In genomic region chr15:77817417-77817816, GRCm38 (mm10) we compare ENCODE assay signal across 7 mouse cellular contexts. TPM values are rescaled to one million over a fixed set of nuclear protein-coding genes. Genes with fewer than 3 reads are reported as not detected.
DNase-seq lines count a peak whose midpoint lies in the region; ATAC-seq and TF ChIP-seq lines count a peak whose summit lies in the region.

No protein-coding gene starts in this region.

- H3K4me2 ChIP-seq in kidney, embryonic 15.5 days = no peak overlapping the region
- no peak overlapping the region for H3K4me2 ChIP-seq in liver, embryonic 12.5 days

- peaks cover 90% of the 10 kb centered on the region for H3K4me1 ChIP-seq in kidney, embryonic 15.5 days
- peaks cover 26 to 53% of the 10 kb centered on the region in 2 experiments for H3K4me1 ChIP-seq in ES-E14 (ENCODE audit: control insufficient read depth in 2 of 2, insufficient read depth in 2 of 2, low read length in 2 of 2, poor library complexity in 1 of 2)
- H3K4me1 ChIP-seq in embryonic facial prominence, embryonic 10.5 days = peaks cover 88% of the 10 kb centered on the region
- H3K4me1 ChIP-seq in liver, embryonic 12.5 days = peaks cover 92% of the 10 kb centered on the region

- intact Hi-C loops in left cerebral cortex, postnatal 36 days (cut with DNase I) = no loop called here

- WGBS in kidney, embryonic 15.5 days = 56% methylated on average over 7 of the region's 7 CpGs
- WGBS in embryonic facial prominence, embryonic 10.5 days = 68% methylated on average over 7 of the region's 7 CpGs
- WGBS in liver, embryonic 12.5 days (ENCODE audit: insufficient replicate concordance) = 60% methylated on average over 7 of the region's 7 CpGs

- H3K9ac ChIP-seq in kidney, embryonic 15.5 days = peak overlapping the region; percentile 27; the same call in 1 of the 2 replicates
- peak overlapping the region; percentile 23; the same call in 1 of the 2 replicates for H3K9ac ChIP-seq in ES-E14 (ENCODE audit: insufficient read depth, low read depth, low read length, poor library complexity, severe bottlenecking)
- H3K9ac ChIP-seq in liver, embryonic 12.5 days = no peak overlapping the region

- peak overlapping the region; percentile 70 for H3K27ac ChIP-seq in kidney, embryonic 15.5 days
- no peak overlapping the region for H3K27ac ChIP-seq in ES-E14 (ENCODE audit: insufficient read depth, low read depth, low read length, poor library complexity, severe bottlenecking)
- peak overlapping the region; percentile 66 for H3K27ac ChIP-seq in embryonic facial prominence, embryonic 10.5 days (replicated peaks)
- peak overlapping the region; percentile 20; the same call in 1 of the 2 replicates for H3K27ac ChIP-seq in liver, embryonic 12.5 days

- no peak for DNase-seq in kidney, postnatal 25 days
- no peak for DNase-seq in ES-E14 (ENCODE audit: low read depth, low spot score)
- DNase-seq in embryonic facial prominence, embryonic 10.5 days (ENCODE audit: low spot score) = no peak
- DNase-seq in left cerebral cortex, adult 8-10 months (ENCODE audit: low spot score in 2 of 2) = no peak
- DNase-seq in left cerebral cortex, postnatal 36 days (ENCODE audit: low spot score in 2 of 2) = no peak

- in situ Hi-C loops in ES-E14 (cut with MboI; ENCODE audit: low sequenced_read_pairs in 2 of 2, unreplicated experiment in 2 of 2) = no loop called here

- ATAC-seq in kidney, embryonic 15.5 days (replicated peaks; ENCODE audit: low FRiP score) = no peak
- ATAC-seq in liver, embryonic 12.5 days = no peak

- no peaks in the 10 kb centered on the region for H3K27me3 ChIP-seq in kidney, embryonic 15.5 days
- no peaks in the 10 kb centered on the region for H3K27me3 ChIP-seq in embryonic facial prominence, embryonic 10.5 days (replicated peaks; ENCODE audit: low read depth, poor library complexity, severe bottlenecking)
- H3K27me3 ChIP-seq in liver, embryonic 12.5 days (replicated peaks) = no peaks in the 10 kb centered on the region

- H3K36me3 ChIP-seq in kidney, embryonic 15.5 days = peaks cover 11% of the 10 kb centered on the region
- peaks cover 9% of the 10 kb centered on the region for H3K36me3 ChIP-seq in ES-E14 (ENCODE audit: control insufficient read depth, insufficient read depth, low read length, poor library complexity, severe bottlenecking)
- H3K36me3 ChIP-seq in embryonic facial prominence, embryonic 10.5 days (replicated peaks) = peaks cover 20% of the 10 kb centered on the region
- peaks cover 19% of the 10 kb centered on the region for H3K36me3 ChIP-seq in liver, embryonic 12.5 days

- H3K9me3 ChIP-seq in kidney, embryonic 15.5 days (replicated peaks) = no peaks in the 10 kb centered on the region
- H3K9me3 ChIP-seq in ES-E14 (ENCODE audit: control insufficient read depth, insufficient read depth, low read depth, low read length) = no peaks in the 10 kb centered on the region
- H3K9me3 ChIP-seq in embryonic facial prominence, embryonic 10.5 days = no peaks in the 10 kb centered on the region
- H3K9me3 ChIP-seq in liver, embryonic 12.5 days (replicated peaks) = no peaks in the 10 kb centered on the region

- no peak overlapping the region for H3K4me3 ChIP-seq in kidney, embryonic 15.5 days (replicated peaks)
- no peak overlapping the region for H3K4me3 ChIP-seq in ES-E14 (ENCODE audit: insufficient read depth in 1 of 2, low read depth in 1 of 2, low read length in 2 of 2, poor library complexity in 1 of 2, severe bottlenecking in 1 of 2)
- H3K4me3 ChIP-seq in embryonic facial prominence, embryonic 10.5 days = no peak overlapping the region
- no peak overlapping the region for H3K4me3 ChIP-seq in liver, embryonic 12.5 days

TF ChIP-seq in ES-E14, 5 proteins besides CTCF, POLR2A, EP300 and RAD21:
- TF ChIP-seq ZNF384 (IDR thresholded peaks at IDR 0.05; ENCODE audit: low read depth, low read length) (no peak), CHD2 (IDR thresholded peaks at IDR 0.05; ENCODE audit: low read depth, low read length) (no peak), ZC3H11A (IDR thresholded peaks at IDR 0.05; ENCODE audit: borderline replicate concordance, low read depth, low read length) (no peak), MAFK (IDR thresholded peaks at IDR 0.05; ENCODE audit: insufficient read depth, low read depth, low read length) (no peak), HCFC1 (IDR thresholded peaks at IDR 0.05; ENCODE audit: borderline replicate concordance, insufficient read depth, low read length) (no peak)

RNA-seq across cellular contexts. Expression of gene Myh9, which starts 24.6 kb away (rescaled TPM):
- 56.2 and 60.2 TPM in 2 replicates for polyA plus RNA-seq in kidney, embryonic 15.5 days (2015; fragmentation: Nextera tagmentation; extraction: Ambion mirVana)
- 146 and 152 TPM in 2 replicates for total RNA-seq in ES-E14 (2012; rRNA removed)
- 45.7 and 46.9 TPM in 2 replicates for polyA plus RNA-seq in embryonic facial prominence, embryonic 10.5 days (2016; fragmentation: Nextera tagmentation; extraction: Ambion mirVana)
- polyA plus RNA-seq in liver, embryonic 12.5 days (2016; fragmentation: Nextera tagmentation; extraction: Ambion mirVana) = 32.5 and 34.2 TPM in 2 replicates
- 10 to 100 TPM; 65.9 to 77.7 (median 71.1) TPM for total RNA-seq in left cerebral cortex, adult 8-10 months (2022)
- total RNA-seq in left cerebral cortex, postnatal 36 days (2021) = 10 to 100 TPM; 58.0 to 77.6 TPM
